ENCODE assay signal across 8 mouse cellular contexts in the genomic region with DNA sequence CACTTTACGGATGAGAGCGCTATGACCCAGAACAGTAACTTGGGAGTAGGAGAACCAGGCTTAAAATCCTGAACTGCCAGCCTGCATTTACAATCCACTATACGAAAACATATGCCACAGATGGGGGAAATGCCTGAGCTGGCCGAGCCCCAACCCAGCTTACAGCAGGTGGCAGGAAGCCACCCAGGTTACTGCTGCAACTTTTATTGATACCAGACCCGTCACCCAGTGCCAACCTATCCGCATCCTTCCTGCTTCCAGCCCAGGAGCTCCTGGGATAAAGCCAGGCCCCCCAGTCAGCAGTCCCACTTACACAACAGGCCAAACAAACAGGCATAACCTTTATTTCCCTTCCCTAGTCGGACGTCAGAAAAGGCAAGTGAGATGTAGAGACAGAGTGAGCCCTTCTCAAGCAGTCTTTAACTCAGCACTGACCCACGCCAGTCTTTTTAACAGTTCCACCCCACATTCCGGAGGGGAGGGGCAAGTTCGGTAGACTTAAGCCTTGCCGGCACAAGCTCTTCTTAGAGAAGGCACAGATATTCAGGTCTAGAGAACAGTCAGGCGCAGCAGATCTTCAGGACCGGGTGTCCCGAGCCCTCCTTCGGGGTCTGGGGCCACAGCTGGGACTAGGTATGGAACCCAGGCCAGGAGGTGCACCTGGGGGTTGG. TPM values are rescaled to one million over a fixed set of nuclear protein-coding genes. Genes with fewer than 3 reads are reported as not detected.
DNase-seq lines count a peak whose midpoint lies in the region; ATAC-seq and TF ChIP-seq lines count a peak whose summit lies in the region.

No protein-coding gene starts in this region.

- no peaks in the 10 kb centered on the region for H3K9me3 ChIP-seq in heart, embryonic 13.5 days
- H3K9me3 ChIP-seq in MEL (replicated peaks; ENCODE audit: insufficient read depth, low read length): no peaks in the 10 kb centered on the region
- H3K9me3 ChIP-seq in forebrain, embryonic 15.5 days: no peaks in the 10 kb centered on the region
- H3K9me3 ChIP-seq in midbrain, embryonic 10.5 days (replicated peaks): no peaks in the 10 kb centered on the region

- H3K27me3 ChIP-seq in heart, embryonic 13.5 days (replicated peaks): peaks cover 11% of the 10 kb centered on the region
- no peaks in the 10 kb centered on the region for H3K27me3 ChIP-seq in MEL (ENCODE audit: control insufficient read depth in 1 of 2, insufficient read depth in 2 of 2, low read length in 2 of 2)
- H3K27me3 ChIP-seq in forebrain, embryonic 15.5 days: no peaks in the 10 kb centered on the region
- no peaks in the 10 kb centered on the region for H3K27me3 ChIP-seq in midbrain, embryonic 10.5 days (ENCODE audit: low read depth, poor library complexity, severe bottlenecking)

- TF ChIP-seq POLR2A in MEL (IDR thresholded peaks at IDR 0.05; ENCODE audit: control insufficient read depth in 1 of 2, insufficient read depth in 1 of 2, low read depth in 1 of 2, low read length in 2 of 2, poor library complexity in 1 of 2): no peak

- intact Hi-C loops in heart, postnatal 25 days (cut with DNase I): no loop called here

- 72% methylated on average over 16 of the region's 16 CpGs for WGBS in heart, embryonic 13.5 days
- WGBS in forebrain, embryonic 15.5 days: 59% methylated on average over 16 of the region's 16 CpGs
- 84% methylated on average over 16 of the region's 16 CpGs for WGBS in midbrain, embryonic 10.5 days

- peak overlapping the region; percentile 95 for H3K4me2 ChIP-seq in heart, embryonic 13.5 days
- H3K4me2 ChIP-seq in forebrain, embryonic 15.5 days (replicated peaks): peak overlapping the region; percentile 71

- no peak for TF ChIP-seq CTCF in MEL (IDR thresholded peaks at IDR 0.05 in 2 of 3, conservative IDR thresholded peaks at IDR 0.05 in 1 of 3; ENCODE audit: control insufficient read depth in 1 of 3, insufficient read depth in 1 of 3, low read depth in 2 of 3, low read length in 3 of 3, poor library complexity in 1 of 3, severe bottlenecking in 1 of 3)

- H3K4me3 ChIP-seq in heart, embryonic 13.5 days: peak overlapping the region; percentile 85
- peak overlapping the region in 1 of 2 experiments; percentile 97; a peak in 1 of 4 replicates for H3K4me3 ChIP-seq in MEL (ENCODE audit: control insufficient read depth in 1 of 2, insufficient read depth in 1 of 2, low read depth in 2 of 2, low read length in 2 of 2)
- peak overlapping the region; percentile 88 for H3K4me3 ChIP-seq in forebrain, embryonic 15.5 days
- H3K4me3 ChIP-seq in midbrain, embryonic 10.5 days: peak overlapping the region; percentile 70

- ATAC-seq in heart, embryonic 13.5 days (ENCODE audit: extremely low read depth, insufficient number of reproducible peaks, low FRiP score, low TSS enrichment): no peak
- no peak for ATAC-seq in forebrain, embryonic 15.5 days (replicated peaks)
- no peak for ATAC-seq in megakaryocyte-erythroid progenitor cell, adult 5-6 weeks (replicated peaks; ENCODE audit: low FRiP score, low TSS enrichment, poor library complexity, severe bottlenecking)

- TF ChIP-seq RAD21 in MEL (IDR thresholded peaks at IDR 0.05; ENCODE audit: low read depth, low read length): no peak

- TF ChIP-seq EP300 in MEL (IDR thresholded peaks at IDR 0.05; ENCODE audit: low read depth in 1 of 2, low read length in 2 of 2): no peak

- peaks cover 34% of the 10 kb centered on the region for H3K36me3 ChIP-seq in heart, embryonic 13.5 days
- no peaks in the 10 kb centered on the region; a peak in 1 of 4 replicates for H3K36me3 ChIP-seq in MEL (ENCODE audit: control insufficient read depth in 1 of 2, insufficient read depth in 2 of 2, low read length in 2 of 2)
- H3K36me3 ChIP-seq in forebrain, embryonic 15.5 days: peaks cover 9% of the 10 kb centered on the region; the same call in 1 of the 2 replicates
- H3K36me3 ChIP-seq in midbrain, embryonic 10.5 days: peaks cover 42% of the 10 kb centered on the region

- peaks cover 19% of the 10 kb centered on the region for H3K79me2 ChIP-seq in MEL (ENCODE audit: control insufficient read depth, insufficient read depth, low read length, poor library complexity)

- peak overlapping the region; percentile 97 for H3K9ac ChIP-seq in heart, embryonic 13.5 days
- H3K9ac ChIP-seq in MEL (ENCODE audit: control insufficient read depth, low read depth, low read length, poor library complexity, severe bottlenecking): peak overlapping the region; percentile 96; the same call in 1 of the 2 replicates
- peak overlapping the region; percentile 93; the same call in 1 of the 2 replicates for H3K9ac ChIP-seq in forebrain, embryonic 15.5 days (replicated peaks)

- H3K27ac ChIP-seq in heart, embryonic 13.5 days (replicated peaks): no peak overlapping the region
- no peak overlapping the region for H3K27ac ChIP-seq in MEL (ENCODE audit: control insufficient read depth, low read depth, low read length)
- 0 out of 2 replicates have a peak overlapping the region, but pooled peaks have one; percentile 3 for H3K27ac ChIP-seq in forebrain, embryonic 15.5 days (replicated peaks)
- H3K27ac ChIP-seq in midbrain, embryonic 10.5 days (replicated peaks): peak overlapping the region; percentile 92

- peaks cover 33% of the 10 kb centered on the region for H3K4me1 ChIP-seq in heart, embryonic 13.5 days
- H3K4me1 ChIP-seq in MEL (ENCODE audit: control insufficient read depth in 1 of 2, insufficient read depth in 2 of 2, low read length in 2 of 2): peaks cover 0 to 10% of the 10 kb centered on the region in 2 experiments; a peak in 2 of 4 replicates
- peaks cover 53% of the 10 kb centered on the region for H3K4me1 ChIP-seq in forebrain, embryonic 15.5 days
- H3K4me1 ChIP-seq in midbrain, embryonic 10.5 days: peaks cover 60% of the 10 kb centered on the region

- no peak for DNase-seq in heart, postnatal 25 days (ENCODE audit: low spot score)
- no peak for DNase-seq in MEL (ENCODE audit: low read depth, low spot score)
- no peak for DNase-seq in midbrain, embryonic 10.5 days (ENCODE audit: low spot score)
- no peak for DNase-seq in urinary bladder, postnatal 36 days (ENCODE audit: low spot score in 2 of 2)
- no peak for DNase-seq in gastrocnemius, adult 18-20 months (ENCODE audit: low spot score)

RNA-seq across cellular contexts. Expression of a gene that starts 1.5 kb away (rescaled TPM):
- polyA plus RNA-seq in heart, embryonic 13.5 days (2015; fragmentation: Nextera tagmentation; extraction: Ambion mirVana): 45.1 and 50.4 TPM in 2 replicates
- 10 to 100 TPM; 30.5 to 32.0 TPM for total RNA-seq in heart, postnatal 25 days (2021)
- 50.4 and 63.5 TPM in 2 replicates for total RNA-seq in MEL (2012; rRNA removed)
- polyA plus RNA-seq in MEL (2012; ENCODE audit: insufficient read depth in 1 of 2, insufficient read length in 2 of 2, low read depth in 1 of 2, low replicate concordance in 2 of 2, missing spikeins in 1 of 2): 10 to 100 TPM in 1 of 2 experiments, not detected in 1; 52.0 TPM
- 58.0 and 70.0 TPM in 2 replicates for polyA plus RNA-seq in forebrain, embryonic 15.5 days (2015; fragmentation: Nextera tagmentation; extraction: Ambion mirVana)
- 86.4 and 91.5 TPM in 2 replicates for polyA plus RNA-seq in midbrain, embryonic 10.5 days (2016; fragmentation: Nextera tagmentation; extraction: Ambion mirVana)
- total RNA-seq in megakaryocyte-erythroid progenitor cell, adult 5-6 weeks (2014; fragmentation: Nextera tagmentation): 37.5 and 44.7 TPM in 2 replicates
- 33.5 and 38.9 TPM in 2 replicates for total RNA-seq in megakaryocyte-erythroid progenitor cell, adult 5-6 weeks (2017)
- total RNA-seq in gastrocnemius, adult 18-20 months (2021): 10 to 100 TPM; 46.9 to 48.3 TPM

RNA-seq across cellular contexts. Expression of a gene that starts 11.1 kb away (rescaled TPM):
- polyA plus RNA-seq in heart, embryonic 13.5 days (2015; fragmentation: Nextera tagmentation; extraction: Ambion mirVana): 128 and 139 TPM in 2 replicates
- total RNA-seq in heart, postnatal 25 days (2021): 10 to 100 TPM; 74.8 to 79.9 TPM
- 51.8 and 57.7 TPM in 2 replicates for total RNA-seq in MEL (2012; rRNA removed)
- polyA plus RNA-seq in MEL (2012; ENCODE audit: insufficient read depth in 1 of 2, insufficient read length in 2 of 2, low read depth in 1 of 2, low replicate concordance in 2 of 2, missing spikeins in 1 of 2): 10 to 100 TPM in 1 of 2 experiments, not detected in 1; 64.6 TPM
- polyA plus RNA-seq in forebrain, embryonic 15.5 days (2015; fragmentation: Nextera tagmentation; extraction: Ambion mirVana): 304 and 307 TPM in 2 replicates
- 150 and 167 TPM in 2 replicates for polyA plus RNA-seq in midbrain, embryonic 10.5 days (2016; fragmentation: Nextera tagmentation; extraction: Ambion mirVana)
- total RNA-seq in megakaryocyte-erythroid progenitor cell, adult 5-6 weeks (2014; fragmentation: Nextera tagmentation): 63.4 and 81.2 TPM in 2 replicates
- total RNA-seq in megakaryocyte-erythroid progenitor cell, adult 5-6 weeks (2017): 50.6 and 80.7 TPM in 2 replicates
- 10 to 100 TPM; 42.5 to 45.3 TPM for total RNA-seq in gastrocnemius, adult 18-20 months (2021)

RNA-seq across cellular contexts. Expression of a gene that starts 12.1 kb away (rescaled TPM):
- 137 and 146 TPM in 2 replicates for polyA plus RNA-seq in heart, embryonic 13.5 days (2015; fragmentation: Nextera tagmentation; extraction: Ambion mirVana)
- 10 to 100 TPM; 74.2 to 87.4 TPM for total RNA-seq in heart, postnatal 25 days (2021)
- 42.9 and 66.7 TPM in 2 replicates for total RNA-seq in MEL (2012; rRNA removed)
- 10 to 100 TPM in 1 of 2 experiments, not detected in 1; 44.4 TPM for polyA plus RNA-seq in MEL (2012; ENCODE audit: insufficient read depth in 1 of 2, insufficient read length in 2 of 2, low read depth in 1 of 2, low replicate concordance in 2 of 2, missing spikeins in 1 of 2)
- polyA plus RNA-seq in forebrain, embryonic 15.5 days (2015; fragmentation: Nextera tagmentation; extraction: Ambion mirVana): 23.8 and 26.4 TPM in 2 replicates
- 69.0 TPM in 2 replicates for polyA plus RNA-seq in midbrain, embryonic 10.5 days (2016; fragmentation: Nextera tagmentation; extraction: Ambion mirVana)
- total RNA-seq in megakaryocyte-erythroid progenitor cell, adult 5-6 weeks (2014; fragmentation: Nextera tagmentation): 21.5 and 39.9 TPM in 2 replicates
- total RNA-seq in megakaryocyte-erythroid progenitor cell, adult 5-6 weeks (2017): 36.0 and 45.3 TPM in 2 replicates
- total RNA-seq in gastrocnemius, adult 18-20 months (2021): 10 to 100 TPM; 44.7 to 53.1 TPM

RNA-seq across cellular contexts. Expression of a gene that starts 15.0 kb away (rescaled TPM):
- 2.5 and 3.9 TPM in 2 replicates for polyA plus RNA-seq in heart, embryonic 13.5 days (2015; fragmentation: Nextera tagmentation; extraction: Ambion mirVana)
- total RNA-seq in heart, postnatal 25 days (2021): 1 to 10 TPM; 4.2 to 5.1 TPM
- not detected in 2 replicates for total RNA-seq in MEL (2012; rRNA removed)
- polyA plus RNA-seq in MEL (2012; ENCODE audit: insufficient read depth in 1 of 2, insufficient read length in 2 of 2, low read depth in 1 of 2, low replicate concordance in 2 of 2, missing spikeins in 1 of 2): not detected
- polyA plus RNA-seq in forebrain, embryonic 15.5 days (2015; fragmentation: Nextera tagmentation; extraction: Ambion mirVana): 15.8 and 16.6 TPM in 2 replicates
- polyA plus RNA-seq in midbrain, embryonic 10.5 days (2016; fragmentation: Nextera tagmentation; extraction: Ambion mirVana): 27.1 and 35.8 TPM in 2 replicates
- not detected in 2 replicates for total RNA-seq in megakaryocyte-erythroid progenitor cell, adult 5-6 weeks (2014; fragmentation: Nextera tagmentation)
- total RNA-seq in megakaryocyte-erythroid progenitor cell, adult 5-6 weeks (2017): not detected in 2 replicates
- total RNA-seq in gastrocnemius, adult 18-20 months (2021): 10 to 100 TPM; 14.4 to 47.1 TPM

RNA-seq across cellular contexts. Expression of a gene that starts 19.1 kb away (rescaled TPM):
- not detected in 2 replicates for polyA plus RNA-seq in heart, embryonic 13.5 days (2015; fragmentation: Nextera tagmentation; extraction: Ambion mirVana)
- not detected for total RNA-seq in heart, postnatal 25 days (2021)
- not detected in 2 replicates for total RNA-seq in MEL (2012; rRNA removed)
- under 1 TPM in 1 of 2 experiments, not detected in 1; 0.13 TPM for polyA plus RNA-seq in MEL (2012; ENCODE audit: insufficient read depth in 1 of 2, insufficient read length in 2 of 2, low read depth in 1 of 2, low replicate concordance in 2 of 2, missing spikeins in 1 of 2)
- 0.13 and 0.18 TPM in 2 replicates for polyA plus RNA-seq in forebrain, embryonic 15.5 days (2015; fragmentation: Nextera tagmentation; extraction: Ambion mirVana)
- 0.28 and 0.63 TPM in 2 replicates for polyA plus RNA-seq in midbrain, embryonic 10.5 days (2016; fragmentation: Nextera tagmentation; extraction: Ambion mirVana)
- not detected in 2 replicates for total RNA-seq in megakaryocyte-erythroid progenitor cell, adult 5-6 weeks (2014; fragmentation: Nextera tagmentation)
- not detected in 2 replicates for total RNA-seq in megakaryocyte-erythroid progenitor cell, adult 5-6 weeks (2017)
- total RNA-seq in gastrocnemius, adult 18-20 months (2021): not detected

Comparison
In these comparisons a context has a peak if more than half of its experiments do, and no peak if none do; other contexts are left out.
1. H3K27ac ChIP-seq: peak in forebrain, embryonic 15.5 days (single experiment) and midbrain, embryonic 10.5 days (single experiment); none in heart, embryonic 13.5 days (single experiment) and MEL (single experiment).
2. Peak in every context shown above with its lines, with median percentiles within 50 percentile points of each other: H3K9ac ChIP-seq.